Mouse (Mus musculus): ENCODE results near the gene Klk1b11. TPM values are rescaled to one million over a fixed set of nuclear protein-coding genes. Genes with fewer than 3 reads are reported as not detected.
"Not testable (repeated sequence)": the region's sequence is repeated elsewhere in the genome, so short reads cannot be mapped to it uniquely, and the experiment has no call there.

The Klk1b11 gene
- not detected in 2 replicates for total RNA-seq (2012; rRNA removed)
- total RNA-seq (2014; rRNA removed): not detected in 2 replicates
- polyA plus RNA-seq (2012; ENCODE audit: insufficient read length, low read depth): not detected in 2 replicates

GRCm38 (mm10) chr7:43995577-43995976 is at the start of gene Klk1b11:
Gene Klk1b11, plus strand, starts transcription at chr7:43995877.
- H3K9me3 ChIP-seq (replicated peaks; ENCODE audit: low read length); H3K4me2 ChIP-seq (ENCODE audit: insufficient read depth, low read depth, poor library complexity, severe bottlenecking); dilution Hi-C loops (cut with MboI; ENCODE audit: extremely low pct_ligation_motif_present, extremely low pct_unique_long_range_greater_than_20kb, low sequenced_read_pairs); H3K9ac ChIP-seq (ENCODE audit: insufficient read depth, low read depth); H3K27ac ChIP-seq (ENCODE audit: insufficient read depth, low read depth); H3K27me3 ChIP-seq (replicated peaks); H3K79me2 ChIP-seq (replicated peaks; ENCODE audit: control insufficient read depth, extremely low read depth, insufficient read depth, poor library complexity, severe bottlenecking); H3K36me3 ChIP-seq (replicated peaks in 1 of 2; ENCODE audit: control insufficient read depth in 1 of 2, insufficient read depth in 1 of 2, low read length in 1 of 2); in situ Hi-C loops (cut with MboI; ENCODE audit: low pct_ligation_motif_present, low pct_unique_long_range_greater_than_20kb, low sequenced_read_pairs); H3K4me3 ChIP-seq (replicated peaks in 1 of 3; ENCODE audit: low read depth in 2 of 3, low read length in 2 of 3, poor library complexity in 1 of 3); DNase-seq (ENCODE audit: extremely low read depth): not testable (repeated sequence)
- peaks cover 0 to 16% of the 10 kb centered on the region in 2 experiments; a peak in 2 of 4 replicates for H3K4me1 ChIP-seq (ENCODE audit: control insufficient read depth in 1 of 2, insufficient read depth in 2 of 2)

- H3K9me3 ChIP-seq (replicated peaks; ENCODE audit: low read length): no peaks in the 10 kb centered on the region
- H3K36me3 ChIP-seq (replicated peaks in 1 of 2; ENCODE audit: control insufficient read depth in 1 of 2, insufficient read depth in 1 of 2, low read length in 1 of 2): no peaks in the 10 kb centered on the region
- TF ChIP-seq POLR2A (IDR thresholded peaks at IDR 0.05; ENCODE audit: low read depth, low read length): no peak
- TF ChIP-seq IRF4 (IDR thresholded peaks at IDR 0.05; ENCODE audit: low read depth, low read length): no peak
- no peak for TF ChIP-seq HCFC1 (IDR thresholded peaks at IDR 0.05; ENCODE audit: low read depth, low read length)
- no peak for TF ChIP-seq ZNF384 (IDR thresholded peaks at IDR 0.05; ENCODE audit: low read depth, low read length)
- no peak for TF ChIP-seq POLR2AphosphoS2 (IDR thresholded peaks at IDR 0.05; ENCODE audit: low read depth, low read length)
- TF ChIP-seq SMC3 (IDR thresholded peaks at IDR 0.05; ENCODE audit: low read depth, low read length): no peak
- no peak for TF ChIP-seq BHLHE40 (IDR thresholded peaks at IDR 0.05; ENCODE audit: low read depth, low read length)
- no peak for TF ChIP-seq MAZ (IDR thresholded peaks at IDR 0.05; ENCODE audit: low read depth, low read length)
- TF ChIP-seq ZKSCAN1 (IDR thresholded peaks at IDR 0.05; ENCODE audit: borderline replicate concordance, low read depth, low read length): no peak
- TF ChIP-seq MYC (IDR thresholded peaks at IDR 0.05; ENCODE audit: low read depth, low read length): no peak
- TF ChIP-seq MAX (IDR thresholded peaks at IDR 0.05; ENCODE audit: low read length): no peak
- TF ChIP-seq MAFK (IDR thresholded peaks at IDR 0.05; ENCODE audit: insufficient replicate concordance, low read length): no peak
- no peak for TF ChIP-seq TBP (conservative IDR thresholded peaks at IDR 0.05; ENCODE audit: low read depth, low read length)
- no peak for TF ChIP-seq TCF12 (IDR thresholded peaks at IDR 0.05; ENCODE audit: low read depth, low read length)
- no peak for TF ChIP-seq EP300 (IDR thresholded peaks at IDR 0.05; ENCODE audit: low read length)
- TF ChIP-seq USF2 (conservative IDR thresholded peaks at IDR 0.05; ENCODE audit: low read depth, low read length): no peak
- TF ChIP-seq ZMIZ1 (IDR thresholded peaks at IDR 0.05; ENCODE audit: low read depth, low read length): no peak
- no peak for TF ChIP-seq KAT2A (IDR thresholded peaks at IDR 0.05; ENCODE audit: insufficient replicate concordance, low read length)
- TF ChIP-seq RAD21 (IDR thresholded peaks at IDR 0.05; ENCODE audit: low read depth, low read length): no peak
- TF ChIP-seq ELF1 (IDR thresholded peaks at IDR 0.05; ENCODE audit: low read depth, low read length): no peak
- no peak for DNase-seq (ENCODE audit: extremely low read depth)
- dilution Hi-C loops (cut with MboI; ENCODE audit: extremely low pct_ligation_motif_present, extremely low pct_unique_long_range_greater_than_20kb, low sequenced_read_pairs) (no loop called here), in situ Hi-C loops (cut with MboI; ENCODE audit: low pct_ligation_motif_present, low pct_unique_long_range_greater_than_20kb, low sequenced_read_pairs) (no loop called here)
- no peaks in the 10 kb centered on the region for H3K27me3 ChIP-seq (replicated peaks)
- H3K79me2 ChIP-seq (replicated peaks; ENCODE audit: control insufficient read depth, extremely low read depth, insufficient read depth, poor library complexity, severe bottlenecking): no peaks in the 10 kb centered on the region
- no peak within 1 kb of the TSS for H3K4me2 ChIP-seq (ENCODE audit: insufficient read depth, low read depth, poor library complexity, severe bottlenecking)
- no peak within 1 kb of the TSS for H3K9ac ChIP-seq (ENCODE audit: insufficient read depth, low read depth)
- H3K4me3 ChIP-seq (replicated peaks in 1 of 3; ENCODE audit: low read depth in 2 of 3, low read length in 2 of 3, poor library complexity in 1 of 3): no peak within 1 kb of the TSS
- H3K4me1 ChIP-seq (ENCODE audit: control insufficient read depth in 1 of 2, insufficient read depth in 2 of 2): peaks cover 10 to 17% of the 10 kb centered on the region in 2 experiments
- H3K27ac ChIP-seq (ENCODE audit: insufficient read depth, low read depth): no peak within 1 kb of the TSS
Measured at GRCm38 (mm10) chr7:43950364-43950763, 45.3 kb upstream of the Klk1b11 start, which contains the start of gene Klk1b8. Gene Klk1b8, plus strand, starts transcription at chr7:43950664.
